Mouse (Mus musculus) right cerebral cortex, adult 2 months (tissue): ENCODE data around the gene Myo6.
A peak's percentile ranks its signal among the peaks of the same experiment; 100 is the strongest.
"Not testable (repeated sequence)": the region's sequence is repeated elsewhere in the genome, so short reads cannot be mapped to it uniquely, and the experiment has no call there.

Experiments used
- DNase-seq, 2 experiments: peaks; one replicate each; pipeline ENCODE4 v3.0.0; 2021 to 2022; ENCODE audit warnings: low spot score in 2 of 2

Gene Myo6

GRCm38 (mm10) chr9:80296086-80296485 lies 131.3 kb downstream of the Myo6 start:
- no peak for DNase-seq

GRCm38 (mm10) chr9:80299031-80299430 lies 134.2 kb downstream of the Myo6 start:
- DNase-seq, result no peak

GRCm38 (mm10) chr9:80303518-80303917 lies 138.7 kb downstream of the Myo6 start:
- DNase-seq, result no peak

- DNase-seq, result no peak
These were observed 141.6 kb downstream of the Myo6 start for GRCm38 (mm10) chr9:80306390-80306789.

GRCm38 (mm10) chr9:80306853-80307252 lies 142.0 kb downstream of the Myo6 start:
- peak; percentile 25 to 39 for DNase-seq

GRCm38 (mm10) chr9:80307629-80308028 lies 142.8 kb downstream of the Myo6 start:
- no peak for DNase-seq

- DNase-seq, result no peak
These were observed 148.8 kb downstream of the Myo6 start for GRCm38 (mm10) chr9:80313610-80314009.

- DNase-seq, result no peak
These were observed 151.1 kb downstream of the Myo6 start for GRCm38 (mm10) chr9:80315922-80316321.

GRCm38 (mm10) chr9:80318027-80318426 lies 153.2 kb downstream of the Myo6 start:
- DNase-seq, result no peak

- DNase-seq, result not testable (repeated sequence)
These were observed 156.4 kb downstream of the Myo6 start for GRCm38 (mm10) chr9:80321051-80321887.

GRCm38 (mm10) chr9:80332153-80332552 lies 167.3 kb downstream of the Myo6 start:
- peak; percentile 42 for DNase-seq

GRCm38 (mm10) chr9:80333466-80333865 lies 168.6 kb downstream of the Myo6 start:
- DNase-seq, result no peak

- no peak for DNase-seq
These were observed 169.3 kb downstream of the Myo6 start for GRCm38 (mm10) chr9:80333998-80334605.

GRCm38 (mm10) chr9:80335660-80336357 lies 171.0 kb downstream of the Myo6 start:
- no peak for DNase-seq

- DNase-seq, result no peak
These were observed 173.2 kb downstream of the Myo6 start for GRCm38 (mm10) chr9:80338026-80338425.

GRCm38 (mm10) chr9:80340927-80341326 lies 176.1 kb downstream of the Myo6 start:
- DNase-seq, result no peak

- no peak for DNase-seq
These were observed 176.9 kb downstream of the Myo6 start for GRCm38 (mm10) chr9:80341756-80342155.

- no peak for DNase-seq
These were observed 177.7 kb downstream of the Myo6 start for GRCm38 (mm10) chr9:80342520-80342919.

GRCm38 (mm10) chr9:80344451-80345000 lies 179.7 kb downstream of the Myo6 start:
- no peak for DNase-seq

- no peak for DNase-seq
These were observed 186.5 kb downstream of the Myo6 start for GRCm38 (mm10) chr9:80351295-80351677.

- peak; percentile 12 to 22 for DNase-seq
These were observed 187.0 kb downstream of the Myo6 start for GRCm38 (mm10) chr9:80351678-80352331.

GRCm38 (mm10) chr9:80360063-80360462 lies 195.2 kb downstream of the Myo6 start:
- DNase-seq, result no peak
